Mouse (Mus musculus) heart, embryonic 10.5 days (tissue): ENCODE measurements around the gene Cs. TPM values are rescaled to one million over a fixed set of nuclear protein-coding genes. Genes with fewer than 3 reads are reported as not detected.

ENCODE experiments used
- DNase-seq: peaks from one replicate; pipeline ENCODE4 v3.0.0-alpha.2; 2017; ENCODE audit warnings: low spot score
- H3K27ac ChIP-seq: fragments of 300-500 bp; sonication (generic); 2 replicates; pipeline ENCODE4 v1.5.1; 2016; ENCODE audit warnings: mild to moderate bottlenecking
- H3K27me3 ChIP-seq: fragments of 300-500 bp; sonication (generic); 2 replicates; pipeline ENCODE4 v1.6.1; 2016; ENCODE audit warnings: mild to moderate bottlenecking; ENCODE audit not compliant: poor library complexity, insufficient read depth, severe bottlenecking
- H3K36me3 ChIP-seq: fragments of 300-500 bp; sonication (generic); 2 replicates; pipeline ENCODE4 v1.6.1; 2016; ENCODE audit warnings: mild to moderate bottlenecking, moderate library complexity
- H3K4me1 ChIP-seq: fragments of 300-500 bp; sonication (generic); 2 replicates; pipeline ENCODE4 v1.6.1; 2016; ENCODE audit warnings: mild to moderate bottlenecking
- H3K4me3 ChIP-seq: fragments of 300-500 bp; sonication (generic); 2 replicates; pipeline ENCODE4 v1.5.1; 2016; ENCODE audit warnings: mild to moderate bottlenecking, moderate library complexity
- H3K9me3 ChIP-seq: fragments of 300-500 bp; sonication (generic); 2 replicates; pipeline ENCODE4 v1.6.1; 2016; ENCODE audit warnings: mild to moderate bottlenecking, moderate library complexity
- WGBS: fragments of 180-500 bp; shearing (Covaris S2); methylation state at CpG from one replicate; pipeline ENCODE4 v1.1.7; 2016; 5-methylcytosine and 5-hydroxymethylcytosine counted together
- microRNA-seq: library from miRNA; unstranded; fragments of <30 nt; microRNA quantifications from one replicate; pipeline ENCODE4, GENCODE M21; 2017
- polyA plus RNA-seq: library from polyadenylated mRNA; unstranded; fragments of >200 nt; fragmentation: Nextera tagmentation; extraction: Ambion mirVana; gene quantifications from 2 replicates; pipeline ENCODE4 v1.2.1, GENCODE M21; 2016

The Cs gene
- polyA plus RNA-seq, 1 experiment from 2014 or later: 347 TPM

GRCm38 (mm10) chr10:128408591-128409535, 71.3 kb downstream of the Cs start:
- H3K4me3 ChIP-seq: peak overlapping the region; percentile 98
- no peaks in the 10 kb centered on the region for H3K9me3 ChIP-seq
- no peaks in the 10 kb centered on the region for H3K27me3 ChIP-seq
- H3K4me1 ChIP-seq: peaks cover 39% of the 10 kb centered on the region
- DNase-seq: no peak
- peaks cover 26% of the 10 kb centered on the region for H3K36me3 ChIP-seq
- WGBS: 18% methylated on average over 35 of the region's 35 CpGs
- peak overlapping the region; percentile 92 for H3K27ac ChIP-seq

GRCm38 (mm10) chr10:128409692-128410559, 72.4 kb downstream of the Cs start:
- H3K4me1 ChIP-seq: peaks cover 43% of the 10 kb centered on the region
- peak overlapping the region; percentile 92 for H3K27ac ChIP-seq
- no peaks in the 10 kb centered on the region for H3K27me3 ChIP-seq
- H3K36me3 ChIP-seq: peaks cover 30% of the 10 kb centered on the region
- H3K4me3 ChIP-seq: peak overlapping the region; percentile 98
- WGBS: 6% methylated on average over 36 of the region's 36 CpGs
- peak; percentile 99 for DNase-seq
- H3K9me3 ChIP-seq: no peaks in the 10 kb centered on the region

GRCm38 (mm10) chr10:128410560-128410845, 73.0 kb downstream of the Cs start:
- Histone ChIP-seq H3K4me1 (peaks cover 46% of the 10 kb centered on the region), H3K9me3 (no peaks in the 10 kb centered on the region), H3K36me3 (peaks cover 34% of the 10 kb centered on the region), H3K27me3 (no peaks in the 10 kb centered on the region), H3K4me3 (peak overlapping the region; percentile 98), H3K27ac (peak overlapping the region; percentile 92)
- DNase-seq: no peak
- 28% methylated on average over 4 of the region's 4 CpGs for WGBS

- peak; percentile 99 for DNase-seq
- no peaks in the 10 kb centered on the region for H3K27me3 ChIP-seq
- H3K9me3 ChIP-seq: no peaks in the 10 kb centered on the region
- under 1% methylated on average over 50 of the region's 50 CpGs for WGBS
- peak within 1 kb of the TSS; percentile 92 for H3K27ac ChIP-seq
- peaks cover 46% of the 10 kb centered on the region for H3K4me1 ChIP-seq
- peaks cover 35% of the 10 kb centered on the region for H3K36me3 ChIP-seq
- H3K4me3 ChIP-seq: peak within 1 kb of the TSS; percentile 98
Observed at GRCm38 (mm10) chr10:128411211-128412054, 73.9 kb downstream of the Cs start, which contains the start of the genes Nabp2 and Rnf41. Nabp2 (minus strand) TSS chr10:128411492. Rnf41 (plus strand) TSS chr10:128411657.

GRCm38 (mm10) chr10:128412055-128412381, 74.5 kb downstream of the Cs start:
- peaks cover 38% of the 10 kb centered on the region for H3K36me3 ChIP-seq
- DNase-seq: no peak

More at GRCm38 (mm10) chr10:128412055-128412381, 74.5 kb downstream of the Cs start:
- no peaks in the 10 kb centered on the region for H3K9me3 ChIP-seq
- under 1% methylated on average over 14 of the region's 14 CpGs for WGBS
- peaks cover 46% of the 10 kb centered on the region for H3K4me1 ChIP-seq
- H3K27ac ChIP-seq: peak overlapping the region; percentile 92
- peak overlapping the region; percentile 98 for H3K4me3 ChIP-seq
- H3K27me3 ChIP-seq: no peaks in the 10 kb centered on the region

Small RNA genes lying within 50 kb of the gene (microRNA-seq; reads per million reads assigned to microRNA genes)
- gene Gm25361 (not detected), gene Gm26308 (not detected), gene Mir6914 (not detected), gene Mir6915 (1.8 reads per million)

Other genes starting within 250 kb of the Cs start
- gene Baz2a, start 246.2 kb upstream of the Cs start, polyA plus RNA-seq: 10.1 and 12.0 TPM in 2 replicates
- 32.5 and 38.6 TPM in 2 replicates for gene Rbms2, start 157.4 kb upstream of the Cs start, polyA plus RNA-seq
- 0.86 and 1.1 TPM in 2 replicates for gene Gls2, start 143.3 kb upstream of the Cs start, polyA plus RNA-seq
- gene Spryd4, start 125.9 kb upstream of the Cs start, polyA plus RNA-seq: 37.9 and 41.9 TPM in 2 replicates
- not detected in 2 replicates for gene Mip, start 111.9 kb upstream of the Cs start, polyA plus RNA-seq
- gene Timeless, start 105.7 kb upstream of the Cs start, polyA plus RNA-seq: 48.1 and 69.3 TPM in 2 replicates
- 0.18 and 0.23 TPM in 2 replicates for gene Apon, start 83.6 kb upstream of the Cs start, polyA plus RNA-seq
- gene Apof, start 69.1 kb upstream of the Cs start, polyA plus RNA-seq: 0.11 and 3.9 TPM in 2 replicates
- 10.8 and 11.0 TPM in 2 replicates for gene Stat2, start 67.2 kb upstream of the Cs start, polyA plus RNA-seq
- gene Il23a, start 39.0 kb upstream of the Cs start, polyA plus RNA-seq: 0.25 and 0.48 TPM in 2 replicates
- 29.9 and 31.4 TPM in 2 replicates for gene Pan2, start 34.4 kb upstream of the Cs start, polyA plus RNA-seq
- gene Cnpy2, start 15.3 kb upstream of the Cs start, polyA plus RNA-seq: 220 and 255 TPM in 2 replicates
- gene Coq10a, start 31.3 kb downstream of the Cs start, polyA plus RNA-seq: 9.7 and 10.7 TPM in 2 replicates
- 10.9 and 12.7 TPM in 2 replicates for gene Ankrd52, start 39.4 kb downstream of the Cs start, polyA plus RNA-seq
- gene Slc39a5, start 63.5 kb downstream of the Cs start, polyA plus RNA-seq: 0.07 and 2.4 TPM in 2 replicates
- 76.5 and 87.9 TPM in 2 replicates for gene Nabp2, start 73.8 kb downstream of the Cs start, polyA plus RNA-seq
- gene Rnf41, start 73.9 kb downstream of the Cs start, polyA plus RNA-seq: 31.0 and 34.3 TPM in 2 replicates
- 66.0 and 68.7 TPM in 2 replicates for gene Smarcc2, start 121.5 kb downstream of the Cs start, polyA plus RNA-seq
- 1,508 and 1,550 TPM in 2 replicates for gene Myl6, start 156.4 kb downstream of the Cs start, polyA plus RNA-seq
- 3.2 and 4.0 TPM in 2 replicates for gene Myl6b, start 161.0 kb downstream of the Cs start, polyA plus RNA-seq
- 17.8 and 20.3 TPM in 2 replicates for gene Esyt1, start 188.1 kb downstream of the Cs start, polyA plus RNA-seq
- gene Zc3h10, start 210.0 kb downstream of the Cs start, polyA plus RNA-seq: 11.2 and 12.8 TPM in 2 replicates
- gene Rpl41, start 211.6 kb downstream of the Cs start, polyA plus RNA-seq: 2,301 and 2,407 TPM in 2 replicates
- gene Pa2g4, start 228.3 kb downstream of the Cs start, polyA plus RNA-seq: 168 and 225 TPM in 2 replicates